29 mouse cellular contexts compared by ENCODE assay signal in genomic region chr14:35030271-35030670, GRCm38 (mm10).
"Had no signal": no experiment of that assay in that cellular context is flagged by ENCODE, and none has a peak within 500 bp of the region (broad histone marks: within the 10 kb centered on the region; RNA-seq: fewer than 3 reads in every experiment).

No protein-coding gene starts in this region.

- H3K4me3 ChIP-seq: heart, embryonic 12.5 days; heart, embryonic 13.5 days; heart, embryonic 15.5 days; hindbrain, embryonic 10.5 days; hindbrain, embryonic 12.5 days; hindbrain, embryonic 13.5 days; hindbrain, embryonic 15.5 days; intestine, embryonic 15.5 days; kidney, embryonic 15.5 days; layer of hippocampus, adult 2 months; left cerebral cortex, adult 2 months had no signal

- H3K9ac ChIP-seq: heart, embryonic 12.5 days; heart, embryonic 13.5 days; heart, embryonic 15.5 days; hindbrain, embryonic 12.5 days; hindbrain, embryonic 13.5 days; hindbrain, embryonic 14.5 days; hindbrain, embryonic 15.5 days; intestine, embryonic 15.5 days; kidney, embryonic 15.5 days had no signal

- H3K27ac ChIP-seq: heart, embryonic 13.5 days; heart, embryonic 15.5 days; hindbrain, embryonic 10.5 days; hindbrain, embryonic 12.5 days; hindbrain, embryonic 13.5 days; hindbrain, embryonic 14.5 days; hindbrain, embryonic 15.5 days; hindbrain, postnatal 0 days; intestine, embryonic 15.5 days; kidney, embryonic 15.5 days; kidney, postnatal 0 days; layer of hippocampus, adult 2 months; left cerebral cortex, adult 2 months had no signal

- H3K36me3 ChIP-seq: heart, embryonic 12.5 days; heart, embryonic 13.5 days; heart, embryonic 15.5 days; hindbrain, embryonic 10.5 days; hindbrain, embryonic 12.5 days; hindbrain, embryonic 15.5 days; intestine, embryonic 15.5 days; kidney, embryonic 15.5 days had no signal

- H3K9me3 ChIP-seq: heart, embryonic 15.5 days; hindbrain, embryonic 10.5 days; hindbrain, embryonic 12.5 days; hindbrain, embryonic 13.5 days; hindbrain, embryonic 15.5 days; intestine, embryonic 15.5 days; kidney, embryonic 15.5 days had no signal

- H3K4me1 ChIP-seq: heart, embryonic 12.5 days; heart, embryonic 13.5 days; heart, embryonic 15.5 days; hindbrain, embryonic 10.5 days; hindbrain, embryonic 12.5 days; hindbrain, embryonic 15.5 days; intestine, embryonic 15.5 days; kidney, embryonic 15.5 days had no signal

- H3K27me3 ChIP-seq: heart, embryonic 12.5 days; heart, embryonic 13.5 days; heart, embryonic 15.5 days; hindbrain, embryonic 12.5 days; hindbrain, embryonic 13.5 days; hindbrain, embryonic 15.5 days; intestine, embryonic 15.5 days; kidney, embryonic 15.5 days had no signal

- DNase-seq: heart, postnatal 10 days; heart, postnatal 14 days; heart, postnatal 36 days; heart, postnatal 4 days; kidney, adult 11 months; kidney, adult 18-20 months; kidney, adult 2 months; kidney, adult 8-10 months; kidney, adult 9 months; kidney, postnatal 10 days; kidney, postnatal 14 days; kidney, postnatal 25 days; kidney, postnatal 36 days; kidney, postnatal 4 days; layer of hippocampus, postnatal 36 days had no signal
